Mouse (Mus musculus) lung, adult 2 months (tissue): ENCODE results near the gene Ccdc106.
"Not testable (repeated sequence)": the region's sequence is repeated elsewhere in the genome, so short reads cannot be mapped to it uniquely, and the experiment has no call there.

Source experiments
- CTCF ChIP-seq: fragments of 200-500 bp; IDR thresholded peaks from 2 replicates; pipeline ENCODE4 v1.5.1; 2011; ENCODE audit warnings: mild to moderate bottlenecking, low read length, control low read depth; ENCODE audit not compliant: insufficient read depth
- POLR2A ChIP-seq: fragments of 200-500 bp; IDR thresholded peaks from 2 replicates; pipeline ENCODE4 v1.6.1; 2011; ENCODE audit warnings: low read depth, mild to moderate bottlenecking, control low read depth, low read length, borderline replicate concordance; ENCODE audit errors: extremely low read depth

DNA sequence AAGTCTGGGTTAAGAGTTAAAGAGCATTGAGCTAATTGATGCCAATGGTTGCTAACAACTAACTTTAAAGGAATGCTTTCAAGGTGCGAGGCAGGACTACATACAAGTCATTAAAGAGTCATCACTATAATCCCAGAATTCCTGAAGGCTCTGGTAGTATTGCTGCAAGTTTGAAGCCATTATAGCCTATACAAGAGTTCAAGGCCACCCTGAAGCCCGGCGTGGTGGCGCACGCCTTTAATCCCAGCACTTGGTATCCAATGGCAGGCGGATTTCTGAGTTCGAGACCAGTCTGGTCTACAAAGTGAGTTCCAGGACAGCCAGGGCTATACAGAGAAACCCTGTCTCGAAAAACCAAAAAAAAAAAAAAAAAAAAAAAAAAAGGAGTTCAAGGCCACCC, 777 bp upstream of the Ccdc106 start:
- TF ChIP-seq CTCF, POLR2A: not testable (repeated sequence)
